Mouse (Mus musculus) liver, embryonic 16.5 days (tissue): Measurements from ENCODE around the gene Olfr692. TPM values are rescaled to one million over a fixed set of nuclear protein-coding genes. Genes with fewer than 3 reads are reported as not detected.

ENCODE experiments used
- ATAC-seq: fragments of 200-750 bp; cut with Nextera tagmentation; 2 replicates; pipeline ENCODE4 v1.8.0; 2017; ENCODE audit warnings: low read depth, mild to moderate bottlenecking, moderate number of reproducible peaks, moderate library complexity
- H3K27ac ChIP-seq: fragments of 300-500 bp; sonication (generic); 2 replicates; pipeline ENCODE4 v1.5.1; 2014; ENCODE audit warnings: mild to moderate bottlenecking, low read length
- H3K27me3 ChIP-seq: fragments of 300-500 bp; sonication (generic); 2 replicates; pipeline ENCODE4 v1.6.1; 2014; ENCODE audit warnings: low read depth, low read length, mixed read lengths; ENCODE audit not compliant: control insufficient read depth, insufficient read depth
- H3K36me3 ChIP-seq: fragments of 300-500 bp; sonication (generic); 2 replicates; pipeline ENCODE4 v1.6.1; 2014; ENCODE audit warnings: mild to moderate bottlenecking; ENCODE audit not compliant: control insufficient read depth, insufficient read depth
- H3K4me1 ChIP-seq: fragments of 300-500 bp; sonication (generic); 2 replicates; pipeline ENCODE4 v1.6.1; 2014; ENCODE audit warnings: low read depth, low read length, mixed read lengths; ENCODE audit not compliant: control insufficient read depth
- H3K4me2 ChIP-seq: fragments of 300-500 bp; sonication (generic); 2 replicates; pipeline ENCODE4 v1.6.1; 2014; ENCODE audit warnings: low read depth, low read length, mixed read lengths
- H3K4me3 ChIP-seq: fragments of 300-500 bp; sonication (generic); 2 replicates; pipeline ENCODE4 v1.5.1; 2014; ENCODE audit warnings: low read depth, mild to moderate bottlenecking, low read length
- H3K9ac ChIP-seq: fragments of 300-500 bp; sonication (generic); 2 replicates; pipeline ENCODE4 v1.6.1; 2014; ENCODE audit warnings: low read depth, low read length
- H3K9me3 ChIP-seq: fragments of 300-500 bp; sonication (generic); replicated peaks from 2 replicates; pipeline ENCODE4 v1.6.1; 2016; ENCODE audit warnings: low read length; ENCODE audit not compliant: control insufficient read depth
- WGBS: fragments of 180-500 bp; shearing (Covaris S2); extraction: QIAGEN DNeasy Blood & Tissue Kit; methylation state at CpG from one replicate; pipeline ENCODE4 v1.1.7; 2014; ENCODE audit not compliant: insufficient replicate concordance; 5-methylcytosine and 5-hydroxymethylcytosine counted together
- polyA plus RNA-seq: library from polyadenylated mRNA; unstranded; fragments of >200 nt; fragmentation: Nextera tagmentation; extraction: Ambion mirVana; gene quantifications from 2 replicates; pipeline ENCODE4 v1.2.1, GENCODE M21; 2015

Olfr692 gene
- polyA plus RNA-seq, 1 experiment from 2014 or later: not detected

DNA sequence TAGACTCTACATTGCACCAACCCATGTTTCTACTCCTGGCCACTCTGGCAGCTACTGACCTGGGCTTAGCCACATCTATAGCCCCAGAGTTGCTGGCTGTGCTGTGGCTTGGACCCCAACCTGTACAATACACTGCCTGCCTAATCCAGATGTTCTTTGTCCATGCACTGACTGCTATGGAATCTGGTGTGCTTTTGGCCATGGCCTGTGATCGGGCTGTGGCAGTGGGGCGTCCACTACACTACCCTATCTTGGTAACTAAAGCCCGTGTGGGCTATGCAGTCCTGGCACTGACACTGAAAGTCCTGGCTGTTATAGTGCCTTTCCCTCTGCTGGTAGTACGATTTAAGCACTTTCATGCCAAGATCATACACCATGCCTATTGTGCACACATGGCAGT is 491 bp downstream of the Olfr692 start:
- no peak overlapping the region for H3K27ac ChIP-seq
- peaks cover 2% of the 10 kb centered on the region; the same call in 1 of the 2 replicates for H3K4me1 ChIP-seq
- H3K27me3 ChIP-seq: no peaks in the 10 kb centered on the region
- H3K4me2 ChIP-seq: no peak overlapping the region
- 61% methylated on average over 4 of the region's 4 CpGs for WGBS
- H3K9me3 ChIP-seq: no peaks in the 10 kb centered on the region
- no peak for ATAC-seq
- 0 out of 2 replicates have a peak, but pooled peaks cover 3% of the 10 kb centered on the region for H3K36me3 ChIP-seq
- no peak overlapping the region for H3K9ac ChIP-seq
- H3K4me3 ChIP-seq: no peak overlapping the region

DNA sequence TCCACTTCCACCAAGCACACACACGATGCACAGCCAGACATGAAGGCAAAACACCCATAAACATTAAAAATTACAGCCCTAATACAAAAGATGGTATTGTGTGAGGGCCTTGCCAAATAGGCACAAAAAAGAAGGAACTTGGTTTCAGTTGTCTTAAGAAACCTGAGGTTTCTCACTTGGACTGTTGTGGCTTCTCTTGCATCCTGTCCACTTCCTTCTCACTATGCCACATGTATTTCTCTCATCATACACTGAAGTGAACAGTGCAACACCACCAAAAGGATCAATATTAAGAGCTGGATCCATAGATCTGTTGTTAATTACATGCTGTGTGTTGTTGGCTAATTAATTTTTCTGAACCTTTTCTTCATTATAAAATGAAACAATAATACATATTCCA is 4.9 kb downstream of the Olfr692 start:
- WGBS: 18% methylated on average over 1 of the region's 1 CpGs
- ATAC-seq: 0 out of 2 replicates have a peak, but pooled peaks have one; percentile 22
- no peak overlapping the region for H3K4me2 ChIP-seq

DNA sequence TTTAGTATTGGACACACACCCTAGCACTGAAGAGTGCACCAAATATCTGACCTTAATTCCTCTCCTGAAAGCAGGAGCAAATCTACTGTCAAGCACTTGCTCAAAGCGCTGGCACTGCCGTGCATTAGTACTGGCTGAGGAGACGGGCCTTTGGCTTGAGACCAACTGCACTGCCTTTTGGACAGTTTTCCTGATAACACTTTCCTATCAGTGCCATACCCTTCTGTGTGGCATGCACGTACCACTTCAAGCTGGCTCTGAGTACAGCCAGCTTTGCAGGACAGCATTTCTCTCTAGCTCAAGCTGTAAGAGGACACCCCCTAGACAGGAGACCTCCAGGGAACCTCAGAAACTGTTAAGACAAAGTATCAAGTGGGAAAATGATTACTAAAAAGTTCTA is 5.5 kb downstream of the Olfr692 start:
- Histone ChIP-seq H3K27ac (no peak overlapping the region), H3K4me2 (no peak overlapping the region), H3K4me3 (no peak overlapping the region), H3K4me1 (peaks cover 4% of the 10 kb centered on the region; the same call in 1 of the 2 replicates), H3K9me3 (no peaks in the 10 kb centered on the region), H3K9ac (no peak overlapping the region), H3K36me3 (peaks cover 11% of the 10 kb centered on the region; the same call in 1 of the 2 replicates), H3K27me3 (no peaks in the 10 kb centered on the region)
- 29% methylated on average over 4 of the region's 4 CpGs for WGBS
- ATAC-seq: peak; percentile 55; the same call in 1 of the 2 replicates

More for the DNA sequence above, 4.9 kb downstream of the Olfr692 start:
- H3K27ac ChIP-seq: no peak overlapping the region
- H3K27me3 ChIP-seq: no peaks in the 10 kb centered on the region
- peaks cover 4% of the 10 kb centered on the region; the same call in 1 of the 2 replicates for H3K4me1 ChIP-seq
- H3K9ac ChIP-seq: no peak overlapping the region
- no peaks in the 10 kb centered on the region for H3K9me3 ChIP-seq
- H3K4me3 ChIP-seq: no peak overlapping the region
- 0 out of 2 replicates have a peak, but pooled peaks cover 6% of the 10 kb centered on the region for H3K36me3 ChIP-seq

GRCm38 (mm10) chr7:105373976-105374375 is 5.9 kb downstream of the Olfr692 start:
- 67% methylated on average over 3 of the region's 3 CpGs for WGBS
- Histone ChIP-seq H3K9me3 (no peaks in the 10 kb centered on the region), H3K4me3 (no peak overlapping the region), H3K9ac (no peak overlapping the region), H3K4me1 (peaks cover 4% of the 10 kb centered on the region; the same call in 1 of the 2 replicates), H3K4me2 (no peak overlapping the region), H3K27me3 (no peaks in the 10 kb centered on the region), H3K27ac (no peak overlapping the region), H3K36me3 (peaks cover 12% of the 10 kb centered on the region; the same call in 1 of the 2 replicates)
- ATAC-seq: no peak

- H3K4me1 ChIP-seq: peaks cover 4% of the 10 kb centered on the region; the same call in 1 of the 2 replicates
- 72% methylated on average over 1 of the region's 1 CpGs for WGBS
- ATAC-seq: no peak
- H3K9me3 ChIP-seq: no peaks in the 10 kb centered on the region
- no peak within 1 kb of the TSS for H3K4me3 ChIP-seq
- no peaks in the 10 kb centered on the region for H3K27me3 ChIP-seq
- no peak within 1 kb of the TSS for H3K4me2 ChIP-seq
- peaks cover 12% of the 10 kb centered on the region; the same call in 1 of the 2 replicates for H3K36me3 ChIP-seq
- H3K9ac ChIP-seq: no peak within 1 kb of the TSS
- no peak within 1 kb of the TSS for H3K27ac ChIP-seq
These were observed 6.8 kb downstream of the Olfr692 start, which contains the start of gene Gm5901 for GRCm38 (mm10) chr7:105374866-105375265. TSS of gene Gm5901 (plus strand) at chr7:105375038.

GRCm38 (mm10) chr7:105380329-105380728 is 12.3 kb downstream of the Olfr692 start:
- WGBS: 74% methylated on average over 3 of the region's 3 CpGs
- Histone ChIP-seq H3K27me3 (no peaks in the 10 kb centered on the region), H3K27ac (no peak overlapping the region), H3K4me2 (no peak overlapping the region), H3K4me1 (no peaks in the 10 kb centered on the region), H3K9me3 (no peaks in the 10 kb centered on the region), H3K4me3 (no peak overlapping the region), H3K9ac (no peak overlapping the region), H3K36me3 (peaks cover 39% of the 10 kb centered on the region)
- no peak for ATAC-seq

DNA sequence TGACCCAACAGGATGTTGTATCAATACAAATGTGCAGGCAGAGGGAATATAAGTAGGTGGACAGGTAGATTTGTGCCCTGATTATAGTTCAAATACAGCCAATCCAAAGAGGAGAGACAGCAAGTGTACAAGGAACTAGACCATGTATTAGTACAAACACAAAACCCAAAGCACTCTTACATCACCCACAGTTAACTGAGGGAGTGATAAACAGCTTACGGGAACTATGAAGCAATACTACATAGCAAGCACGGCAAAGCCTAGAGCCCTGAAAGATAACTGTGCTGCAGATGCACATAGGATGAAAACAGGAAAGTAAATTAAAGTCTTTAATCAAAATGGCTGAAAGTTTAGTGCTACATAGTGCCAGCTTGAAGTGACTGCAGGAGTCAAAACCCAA is 19.7 kb downstream of the Olfr692 start:
- Histone ChIP-seq H3K27ac (no peak overlapping the region), H3K4me3 (no peak overlapping the region), H3K9ac (no peak overlapping the region), H3K36me3 (peaks cover 44% of the 10 kb centered on the region), H3K4me2 (no peak overlapping the region), H3K4me1 (no peaks in the 10 kb centered on the region), H3K9me3 (no peaks in the 10 kb centered on the region), H3K27me3 (no peaks in the 10 kb centered on the region)
- no peak for ATAC-seq
- 79% methylated on average over 2 of the region's 2 CpGs for WGBS

- H3K27ac ChIP-seq: no peak overlapping the region; the same call in 1 of the 2 replicates
- no peaks in the 10 kb centered on the region for H3K4me1 ChIP-seq
- H3K27me3 ChIP-seq: no peaks in the 10 kb centered on the region
- no peak overlapping the region for H3K4me2 ChIP-seq
- H3K4me3 ChIP-seq: no peak overlapping the region
- no peak for ATAC-seq
- no peaks in the 10 kb centered on the region for H3K9me3 ChIP-seq
- 74% methylated on average over 2 of the region's 2 CpGs for WGBS
- peaks cover 23% of the 10 kb centered on the region for H3K36me3 ChIP-seq
- H3K9ac ChIP-seq: no peak overlapping the region
These were observed 22.2 kb downstream of the Olfr692 start for GRCm38 (mm10) chr7:105390236-105390635.

GRCm38 (mm10) chr7:105394606-105395005 is 26.6 kb downstream of the Olfr692 start:
- ATAC-seq: no peak
- Histone ChIP-seq H3K36me3 (peaks cover 4% of the 10 kb centered on the region), H3K9me3 (no peaks in the 10 kb centered on the region), H3K4me3 (no peak overlapping the region), H3K4me2 (no peak overlapping the region), H3K27ac (no peak overlapping the region), H3K9ac (no peak overlapping the region), H3K4me1 (peaks cover 10% of the 10 kb centered on the region), H3K27me3 (no peaks in the 10 kb centered on the region)
- WGBS: 85% methylated on average over 1 of the region's 1 CpGs
